Mouse (Mus musculus): ENCODE measurements around the gene Pnmal2. TPM values are rescaled to one million over a fixed set of nuclear protein-coding genes. Genes with fewer than 3 reads are reported as not detected.
A peak's percentile ranks its signal among the peaks of the same experiment; 100 is the strongest.

The Pnmal2 gene
- polyA plus RNA-seq, 1 experiment from 2014 or later, result 4.7 TPM

DNA sequence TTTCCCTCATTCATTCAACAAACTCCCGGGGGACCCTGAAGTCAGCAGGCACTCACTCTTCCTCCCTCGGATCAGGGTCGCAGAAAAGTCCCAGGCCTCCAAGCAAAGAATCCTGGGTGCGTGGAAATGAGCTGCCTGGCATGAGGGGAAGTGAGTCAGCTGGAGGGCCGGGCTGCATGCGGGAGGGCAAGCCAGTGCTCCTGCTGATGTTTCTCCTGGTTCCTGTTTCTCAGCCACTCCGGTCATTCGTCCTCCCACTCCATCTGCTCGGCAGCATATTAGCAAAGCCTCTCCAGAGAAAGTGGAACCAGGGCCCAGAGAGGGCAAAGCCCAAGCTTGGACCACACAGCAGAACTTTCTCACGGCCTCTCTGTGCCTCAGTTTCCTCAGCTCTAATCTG, 34.6 kb upstream of the Pnmal2 start:
- H3K9me3 ChIP-seq (ENCODE audit: control insufficient read depth, low read length), result no peaks in the 10 kb centered on the region
- H3K27me3 ChIP-seq (ENCODE audit: control insufficient read depth, insufficient read depth, low read length), result no peaks in the 10 kb centered on the region
- no peak for ATAC-seq (ENCODE audit: low FRiP score, low TSS enrichment)
- WGBS, result 41% methylated on average over 10 of the region's 10 CpGs
- no peak overlapping the region for H3K9ac ChIP-seq (ENCODE audit: low read length)
- TF ChIP-seq EP300 (optimal IDR thresholded peaks at IDR 0.05), result no peak
- TF ChIP-seq CTCF (IDR thresholded peaks at IDR 0.05; ENCODE audit: low read depth), result no peak
- no peak overlapping the region for H3K27ac ChIP-seq (replicated peaks)
- 0 out of 2 replicates have a peak, but pooled peaks cover 4% of the 10 kb centered on the region for H3K4me1 ChIP-seq (replicated peaks; ENCODE audit: control insufficient read depth, insufficient read depth)
- H3K36me3 ChIP-seq (ENCODE audit: control insufficient read depth, insufficient read depth, low read length), result 0 out of 2 replicates have a peak, but pooled peaks cover 3% of the 10 kb centered on the region
- no peak overlapping the region for H3K4me3 ChIP-seq (ENCODE audit: low read depth, low read length)
- H3K4me2 ChIP-seq (replicated peaks; ENCODE audit: low read depth), result no peak overlapping the region
- no peak for DNase-seq (ENCODE audit: low spot score)

DNA sequence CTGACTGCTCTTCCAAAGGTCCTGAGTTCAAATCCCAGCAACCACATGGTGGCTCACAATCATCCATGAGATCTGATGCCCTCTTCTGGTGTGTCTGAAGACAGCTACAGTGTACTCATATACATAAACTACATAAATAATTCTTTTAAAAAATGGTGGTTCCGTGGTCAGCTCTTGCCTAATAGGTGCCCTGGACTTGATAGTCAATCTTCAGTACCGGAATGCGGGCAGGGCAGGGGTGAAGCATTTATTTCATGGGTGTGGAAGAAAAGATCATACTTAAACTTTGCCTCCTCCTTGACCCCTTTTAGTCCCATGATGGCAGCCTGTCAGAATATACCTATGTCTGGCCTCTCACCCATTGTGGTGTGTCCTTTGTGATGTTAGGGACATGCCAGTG, 32.6 kb upstream of the Pnmal2 start:
- Histone ChIP-seq H3K9ac (ENCODE audit: low read length) (no peak overlapping the region), H3K4me1 (replicated peaks; ENCODE audit: control insufficient read depth, insufficient read depth) (0 out of 2 replicates have a peak, but pooled peaks cover 2% of the 10 kb centered on the region), H3K36me3 (ENCODE audit: control insufficient read depth, insufficient read depth, low read length) (peaks cover 15% of the 10 kb centered on the region), H3K27ac (replicated peaks) (no peak overlapping the region), H3K4me2 (replicated peaks; ENCODE audit: low read depth) (no peak overlapping the region), H3K27me3 (ENCODE audit: control insufficient read depth, insufficient read depth, low read length) (no peaks in the 10 kb centered on the region), H3K9me3 (ENCODE audit: control insufficient read depth, low read length) (no peaks in the 10 kb centered on the region), H3K4me3 (ENCODE audit: low read depth, low read length) (no peak overlapping the region)
- WGBS, result 83% methylated on average over 3 of the region's 3 CpGs
- DNase-seq (ENCODE audit: low spot score) (no peak), ATAC-seq (ENCODE audit: low FRiP score, low TSS enrichment) (no peak)
- TF ChIP-seq EP300 (optimal IDR thresholded peaks at IDR 0.05) (no peak), CTCF (IDR thresholded peaks at IDR 0.05; ENCODE audit: low read depth) (no peak)

DNA sequence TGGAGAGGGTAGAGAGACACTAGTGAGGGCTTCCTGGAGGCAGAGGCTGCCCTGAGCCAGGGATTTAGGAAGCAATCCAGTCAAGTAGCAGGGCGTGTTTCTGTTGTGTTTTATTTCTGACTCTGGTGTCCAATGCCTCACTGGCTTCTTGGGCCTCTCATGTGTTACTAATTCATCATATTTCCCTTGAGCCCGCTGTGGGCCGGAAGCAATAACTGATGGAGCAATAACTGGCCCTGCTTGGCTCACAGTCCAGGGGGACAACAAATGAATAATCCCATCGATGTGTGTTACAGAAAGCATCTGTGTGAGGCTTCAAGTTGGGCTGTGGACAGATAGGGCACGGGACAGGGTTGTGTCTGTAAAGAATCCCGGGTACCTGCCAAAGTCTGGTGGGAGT, 32.1 kb upstream of the Pnmal2 start:
- no peaks in the 10 kb centered on the region for H3K27me3 ChIP-seq (ENCODE audit: control insufficient read depth, insufficient read depth, low read length)
- WGBS, result 54% methylated on average over 6 of the region's 6 CpGs
- H3K4me2 ChIP-seq (replicated peaks; ENCODE audit: low read depth), result no peak overlapping the region
- H3K9me3 ChIP-seq (ENCODE audit: control insufficient read depth, low read length), result no peaks in the 10 kb centered on the region
- ATAC-seq (ENCODE audit: low FRiP score, low TSS enrichment) (peak; percentile 2; the same call in 1 of the 2 replicates), DNase-seq (ENCODE audit: low spot score) (no peak)
- no peak overlapping the region for H3K4me3 ChIP-seq (ENCODE audit: low read depth, low read length)
- peaks cover 19% of the 10 kb centered on the region for H3K36me3 ChIP-seq (ENCODE audit: control insufficient read depth, insufficient read depth, low read length)
- H3K27ac ChIP-seq (replicated peaks), result no peak overlapping the region
- H3K9ac ChIP-seq (ENCODE audit: low read length), result no peak overlapping the region
- 0 out of 2 replicates have a peak, but pooled peaks cover 2% of the 10 kb centered on the region for H3K4me1 ChIP-seq (replicated peaks; ENCODE audit: control insufficient read depth, insufficient read depth)
- TF ChIP-seq CTCF (IDR thresholded peaks at IDR 0.05; ENCODE audit: low read depth) (no peak), EP300 (optimal IDR thresholded peaks at IDR 0.05) (no peak)

DNA sequence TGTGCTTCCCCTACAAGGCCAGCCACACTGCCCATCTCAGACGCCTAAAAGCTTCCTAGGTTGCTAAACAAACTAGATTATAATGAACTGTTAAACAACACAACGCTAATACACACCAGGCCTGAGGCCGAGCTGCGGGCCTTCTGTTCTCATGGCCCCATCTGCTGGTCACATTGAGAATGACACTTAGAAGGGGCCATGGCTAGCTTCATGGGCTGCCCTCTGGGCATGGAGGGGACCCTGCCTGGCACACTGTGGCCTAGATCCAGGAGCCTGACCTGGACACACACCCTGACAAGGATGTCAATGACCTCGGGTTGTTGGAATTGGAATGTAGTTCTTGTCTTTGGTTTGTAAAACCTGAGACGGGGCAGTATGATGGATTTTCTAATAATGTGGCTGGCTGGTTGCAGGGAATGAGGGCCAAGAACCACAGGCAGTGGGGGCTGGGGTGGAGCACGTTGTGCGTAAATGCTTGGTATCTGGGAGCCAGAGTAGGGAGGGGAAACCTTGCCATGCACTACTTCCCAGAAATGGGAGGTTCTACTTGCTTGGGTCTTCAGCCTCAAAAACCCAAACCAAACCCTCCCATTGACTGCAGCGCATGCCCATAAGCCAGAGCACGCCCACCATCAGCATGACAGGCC, 30.6 kb upstream of the Pnmal2 start:
- Histone ChIP-seq H3K9ac (ENCODE audit: low read length) (no peak overlapping the region), H3K27me3 (ENCODE audit: control insufficient read depth, insufficient read depth, low read length) (no peaks in the 10 kb centered on the region), H3K4me3 (ENCODE audit: low read depth, low read length) (no peak overlapping the region), H3K9me3 (ENCODE audit: control insufficient read depth, low read length) (no peaks in the 10 kb centered on the region), H3K36me3 (ENCODE audit: control insufficient read depth, insufficient read depth, low read length) (peaks cover 28% of the 10 kb centered on the region), H3K27ac (replicated peaks) (no peak overlapping the region), H3K4me2 (replicated peaks; ENCODE audit: low read depth) (no peak overlapping the region), H3K4me1 (replicated peaks; ENCODE audit: control insufficient read depth, insufficient read depth) (0 out of 2 replicates have a peak, but pooled peaks cover 2% of the 10 kb centered on the region)
- DNase-seq (ENCODE audit: low spot score) (peak; percentile 77), ATAC-seq (ENCODE audit: low FRiP score, low TSS enrichment) (peak; percentile 69)
- 23% methylated on average over 10 of the region's 10 CpGs for WGBS
- no peak for TF ChIP-seq EP300 (optimal IDR thresholded peaks at IDR 0.05)
- peak; percentile 97 for TF ChIP-seq CTCF (IDR thresholded peaks at IDR 0.05; ENCODE audit: low read depth)

DNA sequence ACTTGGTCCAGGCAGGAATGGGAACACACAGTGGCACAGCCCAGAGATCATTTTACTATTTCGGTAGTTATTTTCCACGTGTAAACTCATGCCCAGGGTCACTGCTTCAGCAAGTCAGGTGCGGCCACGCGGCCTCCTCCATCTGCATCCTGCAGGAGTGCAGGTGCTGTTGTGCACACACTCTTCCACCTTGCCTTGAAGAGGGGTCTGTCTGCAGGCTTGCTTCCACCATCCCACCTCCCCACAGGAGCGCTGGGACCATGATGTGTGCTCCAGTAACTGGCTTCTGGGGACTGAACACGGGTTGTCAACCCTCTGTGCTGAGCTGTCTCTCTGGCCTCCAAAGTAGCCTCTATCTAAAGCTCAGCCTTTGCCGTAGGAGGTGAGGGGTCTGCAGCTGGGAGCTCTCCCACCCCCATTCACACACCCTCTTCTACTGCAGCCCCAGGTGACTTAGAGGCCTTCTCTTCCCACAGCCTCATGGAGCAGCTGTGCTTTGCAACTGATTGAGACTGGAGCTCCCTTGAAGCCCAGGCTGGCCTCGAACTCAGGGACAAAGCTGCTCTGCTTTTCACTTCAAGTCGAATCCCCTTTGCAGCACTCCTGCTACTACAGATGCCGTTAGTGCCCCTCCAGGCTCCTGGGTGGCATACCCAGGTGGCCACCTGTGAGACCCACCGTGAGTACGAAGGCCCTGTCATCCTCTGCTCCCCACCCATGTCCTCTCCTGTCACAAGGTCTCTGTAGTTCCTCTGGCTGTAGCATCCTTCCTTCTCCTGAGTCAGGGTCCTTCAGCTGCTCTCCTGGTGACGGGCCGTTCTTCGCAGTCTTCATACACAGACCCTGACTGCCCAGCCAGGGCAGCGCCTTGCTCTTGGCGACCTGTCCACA, 29.8 kb upstream of the Pnmal2 start:
- H3K9me3 ChIP-seq (ENCODE audit: control insufficient read depth, low read length), result no peaks in the 10 kb centered on the region
- H3K36me3 ChIP-seq (ENCODE audit: control insufficient read depth, insufficient read depth, low read length), result peaks cover 28% of the 10 kb centered on the region
- no peaks in the 10 kb centered on the region for H3K27me3 ChIP-seq (ENCODE audit: control insufficient read depth, insufficient read depth, low read length)
- peaks cover 1% of the 10 kb centered on the region; the same call in 1 of the 2 replicates for H3K4me1 ChIP-seq (replicated peaks; ENCODE audit: control insufficient read depth, insufficient read depth)
- ATAC-seq (ENCODE audit: low FRiP score, low TSS enrichment) (no peak), DNase-seq (ENCODE audit: low spot score) (no peak)
- WGBS, result 80% methylated on average over 18 of the region's 18 CpGs
- TF ChIP-seq EP300 (optimal IDR thresholded peaks at IDR 0.05), result no peak
- TF ChIP-seq CTCF (IDR thresholded peaks at IDR 0.05; ENCODE audit: low read depth), result no peak
- no peak overlapping the region for H3K4me2 ChIP-seq (replicated peaks; ENCODE audit: low read depth)
- no peak overlapping the region for H3K4me3 ChIP-seq (ENCODE audit: low read depth, low read length)
- H3K9ac ChIP-seq (ENCODE audit: low read length), result no peak overlapping the region
- no peak overlapping the region for H3K27ac ChIP-seq (replicated peaks)

Measured in stomach, postnatal 0 days (tissue).